Mouse (Mus musculus) monocyte, adult 2 months (primary cell): Measurements from ENCODE around the gene Sgk1.
"Not testable (repeated sequence)": the region's sequence is repeated elsewhere in the genome, so short reads cannot be mapped to it uniquely, and the experiment has no call there.

ENCODE experiments used
- DNase-seq, 2 experiments: peaks; one replicate each; pipeline ENCODE4 v3.0.0; 2022; ENCODE audit warnings: low spot score in 2 of 2, low read depth in 1 of 2

The Sgk1 gene

GRCm38 (mm10) chr10:21866504-21866903 lies 15.5 kb upstream of the Sgk1 start:
- no peak for DNase-seq

DNA sequence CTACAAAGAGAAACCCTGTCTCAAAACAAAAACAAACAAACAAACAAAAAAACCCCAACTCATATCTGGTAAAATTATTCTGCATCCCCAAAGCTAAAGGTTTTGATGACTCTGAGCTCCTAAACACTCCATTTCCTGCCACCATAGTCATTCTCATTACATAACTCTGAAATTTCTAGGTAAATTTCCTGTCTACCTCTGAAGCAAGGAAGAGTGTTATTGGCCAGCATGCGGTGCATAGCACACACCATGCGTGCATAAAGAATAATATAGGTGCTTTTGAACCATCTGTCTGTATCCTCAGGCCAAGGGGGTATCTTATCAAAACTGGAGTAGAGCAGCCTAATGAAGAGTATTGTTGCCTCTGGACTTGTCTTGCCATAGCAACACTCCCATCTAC lies 13.8 kb upstream of the Sgk1 start:
- no peak for DNase-seq

DNA sequence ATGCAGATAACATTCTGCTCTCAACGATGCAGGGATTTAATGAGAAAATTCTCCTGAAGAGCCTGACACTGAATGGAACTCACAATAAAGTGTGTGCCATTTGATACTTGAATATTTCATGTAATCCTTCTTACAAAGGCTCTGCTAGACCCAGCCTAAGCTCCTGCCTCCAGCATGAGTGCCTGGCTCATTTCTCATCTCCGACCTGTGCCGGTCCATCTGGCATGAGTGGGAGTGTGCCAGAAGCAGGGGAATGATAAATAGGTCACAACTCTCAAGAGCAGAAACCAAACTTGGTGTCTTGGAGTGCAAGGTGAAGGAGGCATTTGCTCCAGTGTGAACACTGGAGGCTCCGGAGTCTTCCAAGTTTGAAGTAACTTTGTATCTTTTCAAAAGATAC lies 13.4 kb upstream of the Sgk1 start:
- no peak for DNase-seq

DNA sequence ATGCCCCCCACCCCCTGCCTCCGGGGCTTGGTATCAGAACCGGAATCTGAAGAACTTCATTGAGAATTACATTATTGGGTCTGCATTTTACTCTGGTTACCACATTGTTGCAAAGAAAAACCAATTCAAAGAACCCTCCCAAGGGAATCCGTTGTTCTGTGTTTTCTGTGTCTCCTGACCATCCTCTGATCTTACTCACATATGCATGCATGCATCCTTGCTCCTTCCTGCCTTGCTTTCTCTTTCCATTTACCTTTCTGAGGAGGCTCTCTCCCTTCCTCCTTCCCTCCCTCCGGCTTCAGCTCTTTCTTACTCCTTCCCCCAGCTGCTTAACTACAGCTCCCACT lies 174 bp upstream of the Sgk1 start:
- DNase-seq = no peak

DNA sequence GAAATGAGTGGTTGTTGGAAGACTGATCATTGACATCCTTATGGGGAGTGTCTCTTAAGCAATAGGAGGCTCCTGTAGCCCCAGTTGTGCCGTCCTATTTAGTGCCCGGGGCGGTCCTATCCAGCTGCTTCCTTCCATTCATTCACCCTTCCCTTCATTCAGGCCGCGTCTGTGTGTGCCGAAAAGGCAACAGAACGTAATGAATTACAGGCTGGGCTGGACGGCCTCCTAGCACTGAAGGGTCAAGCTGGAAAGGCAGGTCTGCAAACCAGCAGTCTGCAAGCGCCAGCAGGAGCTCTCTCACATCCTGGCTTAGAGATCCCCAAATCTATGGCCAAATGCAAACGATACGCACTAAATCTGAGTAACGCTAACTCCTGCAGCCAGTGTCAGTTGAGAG lies 1.6 kb downstream of the Sgk1 start:
- no peak for DNase-seq

- DNase-seq = no peak
These were observed 2.5 kb downstream of the Sgk1 start for GRCm38 (mm10) chr10:21884534-21884933.

- DNase-seq = peak; percentile 78 to 80
These were observed 7.3 kb downstream of the Sgk1 start for GRCm38 (mm10) chr10:21889141-21889765.

GRCm38 (mm10) chr10:21890293-21890692 lies 8.3 kb downstream of the Sgk1 start:
- DNase-seq = peak in 1 of 2 experiments; percentile 45

DNA sequence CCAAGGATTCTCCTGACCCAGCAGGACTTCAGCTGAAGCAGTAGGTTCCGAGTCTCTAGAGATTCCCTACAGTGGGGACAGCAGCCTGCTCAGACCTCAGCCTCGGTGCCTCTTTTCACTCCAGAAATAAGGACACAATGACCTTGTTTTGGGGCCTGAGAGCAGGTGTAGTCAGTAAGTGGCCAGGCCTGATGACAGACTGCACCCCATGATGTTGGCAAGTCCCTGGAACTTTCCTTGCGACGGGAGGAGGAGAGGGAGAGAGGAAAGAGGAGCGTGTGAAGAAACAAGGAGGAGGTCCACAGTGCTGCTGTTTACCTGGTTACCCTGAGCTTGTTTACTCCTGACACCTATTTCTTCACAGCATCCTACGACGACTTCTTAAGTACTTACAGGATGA lies 9.5 kb downstream of the Sgk1 start:
- DNase-seq = no peak

DNA sequence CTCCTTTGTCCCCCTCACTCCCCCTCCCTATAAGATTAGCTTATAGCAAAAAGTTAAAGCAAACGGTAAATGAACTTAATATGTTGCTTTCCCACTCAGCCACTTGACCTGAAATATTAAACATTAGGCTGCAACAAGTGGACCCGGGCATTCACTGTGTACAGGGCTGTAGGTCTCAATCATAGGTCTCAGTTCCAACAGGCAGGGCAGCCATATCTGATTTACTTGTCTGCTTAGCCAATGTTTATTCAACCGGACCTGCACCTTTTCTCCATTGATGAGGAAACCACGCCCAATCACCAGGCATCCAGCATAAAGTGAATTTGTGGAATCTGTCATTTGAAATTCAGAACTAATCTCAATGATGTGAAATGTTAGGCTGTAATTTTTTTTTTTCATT lies 10.1 kb downstream of the Sgk1 start:
- no peak for DNase-seq

DNA sequence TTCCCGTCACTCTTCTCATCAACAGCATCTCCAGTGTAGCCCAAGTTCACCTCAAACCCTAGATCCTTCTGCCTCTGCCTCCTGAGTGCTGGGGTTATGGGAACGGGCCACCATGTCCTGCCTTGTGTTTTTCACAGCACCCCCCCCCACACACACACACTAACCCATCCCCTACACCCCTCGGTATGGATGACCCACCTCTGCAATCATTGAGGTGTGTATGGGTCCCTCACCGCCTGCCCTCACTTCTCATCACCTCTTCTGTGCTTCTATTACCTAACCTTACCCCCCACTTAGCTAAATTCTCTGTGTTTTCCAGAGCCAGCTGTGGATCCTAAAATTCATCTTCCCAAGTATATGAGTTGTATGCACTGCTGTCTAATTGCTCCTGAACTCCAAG lies 16.4 kb downstream of the Sgk1 start:
- no peak for DNase-seq

- not testable (repeated sequence) for DNase-seq
These were observed 16.9 kb downstream of the Sgk1 start for GRCm38 (mm10) chr10:21898851-21899250.

DNA sequence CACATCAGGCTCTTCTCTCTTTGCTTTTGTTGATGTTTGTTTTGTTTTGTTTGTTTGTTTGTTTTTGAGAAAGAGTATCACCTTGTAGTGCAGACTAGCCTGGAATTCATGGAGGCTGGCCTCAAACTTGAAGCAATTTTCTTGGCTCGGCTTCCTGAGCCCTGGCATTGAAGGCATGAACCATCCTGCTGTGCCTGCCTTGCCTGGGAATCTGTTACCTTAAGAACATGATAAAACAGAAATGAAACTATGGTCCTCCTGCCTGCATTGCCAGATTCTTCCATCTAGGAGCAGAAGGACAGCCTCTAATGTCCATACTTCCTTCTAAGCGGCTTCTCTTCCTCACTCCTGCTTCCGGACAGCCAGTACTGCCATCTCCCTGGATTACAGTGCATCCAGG lies 17.4 kb downstream of the Sgk1 start:
- DNase-seq = no peak

GRCm38 (mm10) chr10:21902152-21903140 lies 20.5 kb downstream of the Sgk1 start:
- no peak for DNase-seq

GRCm38 (mm10) chr10:21904151-21904550 lies 22.2 kb downstream of the Sgk1 start:
- no peak for DNase-seq

GRCm38 (mm10) chr10:21905616-21906015 lies 23.6 kb downstream of the Sgk1 start:
- DNase-seq = no peak

DNA sequence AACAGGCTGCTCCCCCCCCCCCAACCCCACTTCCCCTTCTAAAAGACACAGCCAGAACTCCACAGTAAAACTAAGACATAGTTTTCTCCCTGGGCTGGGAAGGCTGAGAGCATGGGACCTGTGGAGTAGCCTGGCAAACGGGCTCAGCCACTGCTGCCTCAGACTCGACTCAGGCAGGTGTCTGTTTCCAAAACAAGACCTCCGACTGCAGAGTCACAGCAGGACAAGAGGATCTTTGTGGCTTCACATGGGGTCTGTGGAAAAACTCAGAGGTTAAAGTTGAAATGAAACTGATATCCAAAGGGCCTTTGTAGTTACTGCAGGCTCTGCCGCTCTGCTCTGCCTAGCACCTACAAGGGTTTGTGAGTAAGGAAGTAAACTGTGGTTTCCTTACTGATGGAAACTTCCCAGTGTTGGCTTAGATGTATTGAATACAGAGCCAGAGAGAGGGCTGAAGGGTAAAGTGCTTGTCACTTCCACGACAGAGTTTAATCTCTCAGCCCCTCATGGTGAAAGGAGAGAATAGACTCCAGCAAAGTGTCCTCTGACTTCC lies 25.0 kb downstream of the Sgk1 start:
- DNase-seq = no peak

DNA sequence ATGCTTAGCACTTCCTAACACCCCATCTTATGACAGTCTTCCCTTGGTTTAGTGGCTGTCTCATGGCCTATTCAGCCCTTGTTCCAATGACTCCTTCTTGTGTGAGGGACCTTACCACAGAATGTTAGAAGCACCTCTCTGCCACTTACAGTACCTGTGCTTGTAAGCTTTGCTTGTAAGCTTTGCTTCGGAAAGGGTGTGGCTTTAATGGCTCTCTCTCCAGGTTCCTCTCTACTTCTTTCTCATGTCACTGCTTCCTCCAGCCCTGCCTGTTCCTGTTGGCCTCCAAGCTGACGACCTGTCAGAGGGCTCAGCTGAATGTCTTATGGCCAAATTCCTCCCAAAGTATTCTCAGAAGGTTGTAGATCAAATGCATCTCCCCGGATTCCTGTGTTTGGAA lies 25.8 kb downstream of the Sgk1 start:
- peak in 1 of 2 experiments; percentile 29 for DNase-seq

- no peak for DNase-seq
These were observed 26.7 kb downstream of the Sgk1 start for GRCm38 (mm10) chr10:21908686-21909085.

GRCm38 (mm10) chr10:21910334-21910733 lies 28.4 kb downstream of the Sgk1 start:
- DNase-seq = no peak

- DNase-seq = no peak
These were observed 29.4 kb downstream of the Sgk1 start for GRCm38 (mm10) chr10:21911303-21911947.

GRCm38 (mm10) chr10:21914751-21915150 lies 32.8 kb downstream of the Sgk1 start:
- no peak for DNase-seq
